Mouse (Mus musculus): ENCODE results near the gene Tspan9. TPM values are rescaled to one million over a fixed set of nuclear protein-coding genes. Genes with fewer than 3 reads are reported as not detected.

Gene Tspan9
- total RNA-seq, 1 experiment: 161 TPM

- H3K36me3 ChIP-seq (ENCODE audit: control insufficient read depth, insufficient read depth, low read length, poor library complexity, severe bottlenecking): no peaks in the 10 kb centered on the region
- no peak overlapping the region for H3K27ac ChIP-seq (ENCODE audit: insufficient read depth, low read depth, low read length, poor library complexity, severe bottlenecking)
- DNase-seq (ENCODE audit: low read depth, low spot score): no peak
- no peaks in the 10 kb centered on the region for H3K9me3 ChIP-seq (ENCODE audit: control insufficient read depth, insufficient read depth, low read depth, low read length)
- no peak overlapping the region for H3K4me3 ChIP-seq (ENCODE audit: insufficient read depth in 1 of 2, low read depth in 1 of 2, low read length in 2 of 2, poor library complexity in 1 of 2, severe bottlenecking in 1 of 2)
- TF ChIP-seq CHD2 (IDR thresholded peaks at IDR 0.05; ENCODE audit: low read depth, low read length) (no peak), ZC3H11A (IDR thresholded peaks at IDR 0.05; ENCODE audit: borderline replicate concordance, low read depth, low read length) (no peak), MAFK (IDR thresholded peaks at IDR 0.05; ENCODE audit: insufficient read depth, low read depth, low read length) (no peak), HCFC1 (IDR thresholded peaks at IDR 0.05; ENCODE audit: borderline replicate concordance, insufficient read depth, low read length) (no peak), ZNF384 (IDR thresholded peaks at IDR 0.05; ENCODE audit: low read depth, low read length) (no peak)
- H3K4me1 ChIP-seq (ENCODE audit: control insufficient read depth in 2 of 2, insufficient read depth in 2 of 2, low read length in 2 of 2, poor library complexity in 1 of 2): no peaks in the 10 kb centered on the region
- no peak overlapping the region for H3K9ac ChIP-seq (ENCODE audit: insufficient read depth, low read depth, low read length, poor library complexity, severe bottlenecking)
- in situ Hi-C loops (cut with MboI; ENCODE audit: low sequenced_read_pairs in 2 of 2, unreplicated experiment in 2 of 2): no loop called here
Observed at GRCm38 (mm10) chr6:128178681-128179080, 35.3 kb upstream of the Tspan9 start.

GRCm38 (mm10) chr6:128168785-128169679 lies 25.6 kb upstream of the Tspan9 start:
- Histone ChIP-seq H3K9me3 (ENCODE audit: control insufficient read depth, insufficient read depth, low read depth, low read length) (no peaks in the 10 kb centered on the region), H3K9ac (ENCODE audit: insufficient read depth, low read depth, low read length, poor library complexity, severe bottlenecking) (no peak overlapping the region), H3K36me3 (ENCODE audit: control insufficient read depth, insufficient read depth, low read length, poor library complexity, severe bottlenecking) (no peaks in the 10 kb centered on the region), H3K27ac (ENCODE audit: insufficient read depth, low read depth, low read length, poor library complexity, severe bottlenecking) (no peak overlapping the region), H3K4me3 (ENCODE audit: insufficient read depth in 1 of 2, low read depth in 1 of 2, low read length in 2 of 2, poor library complexity in 1 of 2, severe bottlenecking in 1 of 2) (no peak overlapping the region), H3K4me1 (ENCODE audit: control insufficient read depth in 2 of 2, insufficient read depth in 2 of 2, low read length in 2 of 2, poor library complexity in 1 of 2) (peaks cover 13 to 19% of the 10 kb centered on the region in 2 experiments; a peak in 3 of 4 replicates)
- in situ Hi-C loops (cut with MboI; ENCODE audit: low sequenced_read_pairs in 2 of 2, unreplicated experiment in 2 of 2): no loop called here
- no peak for TF ChIP-seq ZNF384 (IDR thresholded peaks at IDR 0.05; ENCODE audit: low read depth, low read length)
- no peak for TF ChIP-seq ZC3H11A (IDR thresholded peaks at IDR 0.05; ENCODE audit: borderline replicate concordance, low read depth, low read length)
- no peak for TF ChIP-seq HCFC1 (IDR thresholded peaks at IDR 0.05; ENCODE audit: borderline replicate concordance, insufficient read depth, low read length)
- no peak for TF ChIP-seq CHD2 (IDR thresholded peaks at IDR 0.05; ENCODE audit: low read depth, low read length)
- TF ChIP-seq MAFK (IDR thresholded peaks at IDR 0.05; ENCODE audit: insufficient read depth, low read depth, low read length): no peak
- DNase-seq (ENCODE audit: low read depth, low spot score): no peak

GRCm38 (mm10) chr6:128165564-128165963 lies 22.2 kb upstream of the Tspan9 start:
- in situ Hi-C loops (cut with MboI; ENCODE audit: low sequenced_read_pairs in 2 of 2, unreplicated experiment in 2 of 2): no loop called here
- TF ChIP-seq CHD2 (IDR thresholded peaks at IDR 0.05; ENCODE audit: low read depth, low read length) (no peak), MAFK (IDR thresholded peaks at IDR 0.05; ENCODE audit: insufficient read depth, low read depth, low read length) (no peak), ZC3H11A (IDR thresholded peaks at IDR 0.05; ENCODE audit: borderline replicate concordance, low read depth, low read length) (no peak), ZNF384 (IDR thresholded peaks at IDR 0.05; ENCODE audit: low read depth, low read length) (no peak), HCFC1 (IDR thresholded peaks at IDR 0.05; ENCODE audit: borderline replicate concordance, insufficient read depth, low read length) (no peak)
- H3K4me3 ChIP-seq (ENCODE audit: insufficient read depth in 1 of 2, low read depth in 1 of 2, low read length in 2 of 2, poor library complexity in 1 of 2, severe bottlenecking in 1 of 2): no peak overlapping the region
- DNase-seq (ENCODE audit: low read depth, low spot score): no peak
- H3K36me3 ChIP-seq (ENCODE audit: control insufficient read depth, insufficient read depth, low read length, poor library complexity, severe bottlenecking): no peaks in the 10 kb centered on the region
- peaks cover 13 to 19% of the 10 kb centered on the region in 2 experiments; a peak in 3 of 4 replicates for H3K4me1 ChIP-seq (ENCODE audit: control insufficient read depth in 2 of 2, insufficient read depth in 2 of 2, low read length in 2 of 2, poor library complexity in 1 of 2)
- H3K9ac ChIP-seq (ENCODE audit: insufficient read depth, low read depth, low read length, poor library complexity, severe bottlenecking): no peak overlapping the region
- H3K9me3 ChIP-seq (ENCODE audit: control insufficient read depth, insufficient read depth, low read depth, low read length): no peaks in the 10 kb centered on the region
- no peak overlapping the region for H3K27ac ChIP-seq (ENCODE audit: insufficient read depth, low read depth, low read length, poor library complexity, severe bottlenecking)

GRCm38 (mm10) chr6:128164632-128165031 lies 21.2 kb upstream of the Tspan9 start:
- Histone ChIP-seq H3K4me3 (ENCODE audit: insufficient read depth in 1 of 2, low read depth in 1 of 2, low read length in 2 of 2, poor library complexity in 1 of 2, severe bottlenecking in 1 of 2) (no peak overlapping the region; a peak in 1 of 4 replicates), H3K36me3 (ENCODE audit: control insufficient read depth, insufficient read depth, low read length, poor library complexity, severe bottlenecking) (no peaks in the 10 kb centered on the region), H3K27ac (ENCODE audit: insufficient read depth, low read depth, low read length, poor library complexity, severe bottlenecking) (no peak overlapping the region), H3K9ac (ENCODE audit: insufficient read depth, low read depth, low read length, poor library complexity, severe bottlenecking) (no peak overlapping the region), H3K4me1 (ENCODE audit: control insufficient read depth in 2 of 2, insufficient read depth in 2 of 2, low read length in 2 of 2, poor library complexity in 1 of 2) (peaks cover 13 to 19% of the 10 kb centered on the region in 2 experiments; a peak in 3 of 4 replicates), H3K9me3 (ENCODE audit: control insufficient read depth, insufficient read depth, low read depth, low read length) (no peaks in the 10 kb centered on the region)
- no peak for DNase-seq (ENCODE audit: low read depth, low spot score)
- TF ChIP-seq HCFC1 (IDR thresholded peaks at IDR 0.05; ENCODE audit: borderline replicate concordance, insufficient read depth, low read length) (no peak), ZNF384 (IDR thresholded peaks at IDR 0.05; ENCODE audit: low read depth, low read length) (peak; percentile 80)
- in situ Hi-C loops (cut with MboI; ENCODE audit: low sequenced_read_pairs in 2 of 2, unreplicated experiment in 2 of 2): no loop called here
